Mouse (Mus musculus) kidney, postnatal 0 days (tissue): ENCODE data around the gene Adarb2. TPM values are rescaled to one million over a fixed set of nuclear protein-coding genes. Genes with fewer than 3 reads are reported as not detected.

Experiments used
- ATAC-seq: fragments of 200-750 bp; cut with Nextera tagmentation; replicated peaks from 2 replicates; pipeline ENCODE4 v1.8.0; 2017; ENCODE audit warnings: low read depth, moderate number of reproducible peaks, moderate TSS enrichment, moderate library complexity; ENCODE audit not compliant: low FRiP score
- DNase-seq: peaks from one replicate; pipeline ENCODE4 v3.0.0-alpha.2; 2016; ENCODE audit warnings: low spot score
- H3K27ac ChIP-seq: fragments of 300-500 bp; sonication (generic); 2 replicates; pipeline ENCODE4 v1.5.1; 2014; ENCODE audit warnings: mild to moderate bottlenecking
- H3K27me3 ChIP-seq: fragments of 300-500 bp; sonication (generic); 2 replicates; pipeline ENCODE4 v1.6.1; 2014; ENCODE audit warnings: low read length, mixed read lengths; ENCODE audit not compliant: insufficient read depth
- H3K36me3 ChIP-seq: fragments of 300-500 bp; sonication (generic); 2 replicates; pipeline ENCODE4 v1.6.1; 2014; ENCODE audit warnings: low read length, mixed read lengths; ENCODE audit not compliant: insufficient read depth
- H3K4me1 ChIP-seq: fragments of 300-500 bp; sonication (generic); replicated peaks from 2 replicates; pipeline ENCODE4 v1.6.1; 2014; ENCODE audit warnings: antibody characterized with exemption, low read length, mixed read lengths; ENCODE audit not compliant: insufficient read depth
- H3K4me2 ChIP-seq: fragments of 300-500 bp; sonication (generic); 2 replicates; pipeline ENCODE4 v1.6.1; 2014; ENCODE audit warnings: mild to moderate bottlenecking, low read length, moderate library complexity, mixed read lengths
- H3K4me3 ChIP-seq: fragments of 300-500 bp; sonication (generic); replicated peaks from 2 replicates; pipeline ENCODE4 v1.5.1; 2014; ENCODE audit warnings: low read depth, low read length
- H3K9ac ChIP-seq: fragments of 300-500 bp; sonication (generic); 2 replicates; pipeline ENCODE4 v1.6.1; 2014; ENCODE audit warnings: low read depth, low read length
- H3K9me3 ChIP-seq: fragments of 300-500 bp; sonication (generic); replicated peaks from 2 replicates; pipeline ENCODE4 v1.6.1; 2016; ENCODE audit warnings: low read length, inconsistent platforms, mixed read lengths
- CTCF ChIP-seq: IDR thresholded peaks from 2 replicates; pipeline ENCODE4 v1.5.1; 2016; ENCODE audit warnings: antibody characterized with exemption, low read depth, mild to moderate bottlenecking, moderate library complexity
- WGBS: fragments of 180-500 bp; shearing (Covaris S2); extraction: QIAGEN DNeasy Blood & Tissue Kit; methylation state at CpG from one replicate; pipeline ENCODE4 v1.1.7; 2014; 5-methylcytosine and 5-hydroxymethylcytosine counted together
- polyA plus RNA-seq: library from polyadenylated mRNA; unstranded; fragments of >200 nt; fragmentation: Nextera tagmentation; extraction: Ambion mirVana; gene quantifications from 2 replicates; pipeline ENCODE4 v1.2.1, GENCODE M21; 2015

The Adarb2 gene
- polyA plus RNA-seq, 1 experiment from 2014 or later = 0.08 TPM

DNA sequence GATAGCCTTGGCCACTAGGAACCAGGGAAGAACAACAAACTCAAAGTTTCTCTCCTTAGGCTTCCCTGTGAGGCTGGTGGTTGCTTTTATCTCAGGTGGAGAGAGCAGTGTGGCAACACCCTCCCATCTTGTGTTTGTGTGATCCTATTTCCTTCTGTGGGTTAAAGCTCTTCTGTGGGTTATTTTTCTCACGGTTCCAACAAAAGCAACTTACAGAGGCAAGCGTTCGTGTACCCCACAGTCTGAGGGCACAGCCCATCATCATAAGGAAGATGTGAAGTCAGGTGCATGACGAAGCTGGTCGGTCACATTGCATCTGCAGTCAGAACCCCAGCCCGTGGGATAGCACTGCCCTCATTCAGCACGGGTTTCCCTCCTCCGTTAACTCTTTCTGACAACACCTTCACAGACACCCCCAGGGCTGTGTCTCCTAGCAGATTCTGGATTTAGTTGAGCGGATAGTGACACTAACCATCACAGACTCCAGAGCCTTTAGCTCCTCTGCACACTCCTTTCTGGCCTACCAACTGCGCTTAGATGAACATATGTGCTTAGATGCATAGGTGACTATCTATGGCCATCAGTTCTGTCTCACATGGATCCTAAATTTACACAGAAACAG lies 581.1 kb downstream of the Adarb2 start:
- no peak for DNase-seq
- no peak for ATAC-seq
- H3K27ac ChIP-seq = no peak overlapping the region
- no peak overlapping the region for H3K4me3 ChIP-seq
- no peak overlapping the region for H3K9ac ChIP-seq
- H3K27me3 ChIP-seq = no peaks in the 10 kb centered on the region
- no peaks in the 10 kb centered on the region for H3K4me1 ChIP-seq
- no peak for TF ChIP-seq CTCF
- WGBS = 77% methylated on average over 10 of the region's 10 CpGs
- no peaks in the 10 kb centered on the region for H3K36me3 ChIP-seq
- no peaks in the 10 kb centered on the region for H3K9me3 ChIP-seq
- no peak overlapping the region for H3K4me2 ChIP-seq

DNA sequence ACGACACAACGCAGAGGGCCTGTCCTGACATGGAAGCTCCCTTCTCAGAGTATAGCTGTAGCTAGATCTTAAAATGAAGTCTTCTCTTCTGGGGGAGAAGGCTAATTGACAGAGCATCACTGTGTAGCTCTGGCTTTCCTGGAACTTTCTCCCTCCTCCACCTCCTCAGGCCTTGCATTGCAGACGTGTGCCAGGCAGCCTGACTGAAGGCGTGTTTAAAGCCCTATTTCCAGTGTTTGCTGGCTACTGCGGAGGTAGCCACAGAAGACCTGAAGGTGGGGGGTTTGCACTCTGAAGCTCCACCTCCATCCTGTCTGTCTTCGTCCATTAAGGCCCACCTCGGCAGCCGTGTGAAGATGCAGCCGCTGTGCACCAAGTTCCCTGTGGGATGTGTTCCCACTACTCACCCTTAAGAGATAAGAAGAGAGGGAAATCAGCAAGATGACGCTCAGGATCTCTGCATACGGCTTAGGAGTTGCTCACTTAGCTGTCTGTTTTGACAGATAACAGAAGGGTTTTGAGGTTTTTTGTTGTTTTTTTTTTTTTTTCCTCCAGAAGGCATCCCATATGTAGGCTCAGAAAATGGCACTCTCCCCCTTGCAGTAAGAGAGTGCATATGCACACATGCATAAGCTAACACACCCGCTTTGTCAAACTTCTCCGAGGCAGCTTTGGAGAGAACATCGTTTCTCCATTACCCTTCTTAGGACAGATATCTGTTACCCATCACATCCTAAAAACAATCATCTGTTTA lies 581.8 kb downstream of the Adarb2 start:
- ATAC-seq (no peak), DNase-seq (no peak)
- no peak overlapping the region for H3K4me3 ChIP-seq
- H3K27me3 ChIP-seq = no peaks in the 10 kb centered on the region
- TF ChIP-seq CTCF = no peak
- H3K36me3 ChIP-seq = no peaks in the 10 kb centered on the region
- no peaks in the 10 kb centered on the region for H3K4me1 ChIP-seq
- H3K9ac ChIP-seq = no peak overlapping the region
- WGBS = 82% methylated on average over 14 of the region's 14 CpGs
- no peaks in the 10 kb centered on the region for H3K9me3 ChIP-seq
- no peak overlapping the region for H3K4me2 ChIP-seq
- no peak overlapping the region for H3K27ac ChIP-seq

DNA sequence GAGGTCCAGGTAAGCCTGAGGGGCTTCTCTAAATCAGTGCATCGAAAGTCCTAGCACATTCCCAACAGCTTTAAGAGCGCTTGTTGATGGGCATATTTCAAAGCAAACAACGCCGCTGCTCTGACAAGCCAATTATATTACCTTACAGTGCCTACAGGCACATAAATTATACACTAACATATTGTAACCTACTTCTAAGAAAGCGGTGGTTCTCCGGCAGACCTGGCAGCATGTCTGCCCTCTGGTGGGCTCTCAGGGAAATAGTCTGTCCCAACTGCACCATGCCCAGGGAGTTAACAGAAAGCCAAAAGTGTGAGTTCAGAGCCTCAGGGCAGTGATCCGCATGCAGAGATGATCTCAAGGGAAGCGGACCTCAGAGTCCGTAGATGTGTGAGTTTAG lies 582.5 kb downstream of the Adarb2 start:
- Histone ChIP-seq H3K4me2 (no peak overlapping the region), H3K9me3 (no peaks in the 10 kb centered on the region), H3K27me3 (no peaks in the 10 kb centered on the region), H3K4me3 (no peak overlapping the region), H3K36me3 (no peaks in the 10 kb centered on the region), H3K4me1 (no peaks in the 10 kb centered on the region), H3K9ac (no peak overlapping the region), H3K27ac (no peak overlapping the region)
- WGBS = 27% methylated on average over 9 of the region's 9 CpGs
- ATAC-seq (peak; percentile 67), DNase-seq (peak; percentile 83)
- TF ChIP-seq CTCF = peak; percentile 86

DNA sequence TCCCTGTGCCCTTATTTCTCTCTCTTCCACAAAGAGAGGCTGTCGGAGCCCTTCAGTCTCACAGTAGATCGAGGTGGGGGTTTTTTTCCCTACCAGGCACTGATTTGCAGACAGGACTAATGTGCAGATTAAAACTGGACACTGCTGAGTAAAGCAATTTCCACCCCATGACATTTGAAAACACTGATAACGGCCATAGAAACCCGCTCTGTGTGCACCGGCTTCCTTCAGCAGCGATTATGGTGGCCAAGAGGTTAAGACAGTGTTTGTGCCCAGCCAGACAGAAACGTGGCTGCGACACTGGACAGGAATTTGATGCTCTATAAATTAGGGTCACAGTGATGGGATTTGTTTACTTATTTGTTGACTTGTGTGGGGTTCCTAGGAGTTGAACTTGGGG lies 590.6 kb downstream of the Adarb2 start:
- H3K9ac ChIP-seq = no peak overlapping the region
- TF ChIP-seq CTCF = no peak
- H3K9me3 ChIP-seq = no peaks in the 10 kb centered on the region
- H3K27ac ChIP-seq = no peak overlapping the region
- no peaks in the 10 kb centered on the region for H3K36me3 ChIP-seq
- DNase-seq (no peak), ATAC-seq (no peak)
- no peak overlapping the region for H3K4me3 ChIP-seq
- H3K4me1 ChIP-seq = no peaks in the 10 kb centered on the region
- no peak overlapping the region for H3K4me2 ChIP-seq
- 62% methylated on average over 8 of the region's 8 CpGs for WGBS
- no peaks in the 10 kb centered on the region for H3K27me3 ChIP-seq

DNA sequence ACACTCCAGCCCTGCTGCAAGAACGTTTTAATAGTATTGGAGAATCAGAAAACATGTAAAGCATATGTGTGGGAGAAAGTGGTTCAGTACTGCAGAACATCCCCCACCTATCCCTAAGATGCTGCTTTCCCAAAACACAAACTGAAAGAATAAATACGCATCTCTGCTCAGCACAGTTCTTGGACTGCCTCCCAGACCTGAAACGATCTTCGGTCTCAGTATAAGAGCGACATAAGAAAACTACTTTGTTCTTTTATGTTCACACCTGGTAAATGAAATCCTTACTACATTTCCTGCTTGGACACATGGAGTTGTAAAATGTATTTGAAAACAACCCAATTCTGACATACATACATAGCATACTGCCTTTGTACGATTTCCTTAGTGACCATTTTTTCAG lies 597.9 kb downstream of the Adarb2 start:
- WGBS = 70% methylated on average over 6 of the region's 6 CpGs

DNA sequence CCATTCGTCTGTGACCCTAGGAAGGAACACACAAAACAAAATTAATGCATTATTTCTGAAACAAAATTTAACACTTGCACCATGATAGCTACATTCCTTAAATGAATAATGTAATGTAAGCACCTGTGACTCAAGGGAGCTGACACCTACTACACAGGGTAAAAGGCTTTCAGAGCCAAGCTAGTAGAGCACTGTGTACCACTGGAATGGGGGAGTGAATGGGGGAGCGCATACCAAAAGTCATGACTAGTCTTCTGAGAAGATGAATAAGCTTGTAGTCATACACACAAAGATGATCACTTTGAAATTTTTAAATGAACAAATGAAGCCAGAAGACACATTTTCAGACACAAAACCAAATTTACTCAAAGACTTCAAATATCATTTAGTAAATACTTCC lies 603.3 kb downstream of the Adarb2 start:
- ATAC-seq = no peak
- H3K36me3 ChIP-seq = peaks cover 6% of the 10 kb centered on the region; the same call in 1 of the 2 replicates
- DNase-seq = no peak
- H3K9me3 ChIP-seq = no peaks in the 10 kb centered on the region
- H3K27me3 ChIP-seq = no peaks in the 10 kb centered on the region
- H3K9ac ChIP-seq = no peak overlapping the region
- no peak overlapping the region for H3K27ac ChIP-seq
- no peak overlapping the region for H3K4me2 ChIP-seq
- WGBS = 97% methylated on average over 2 of the region's 2 CpGs
- H3K4me3 ChIP-seq = no peak overlapping the region
- TF ChIP-seq CTCF = no peak
- no peaks in the 10 kb centered on the region for H3K4me1 ChIP-seq

More for the DNA sequence above, 597.9 kb downstream of the Adarb2 start:
- Histone ChIP-seq H3K36me3 (peaks cover 6% of the 10 kb centered on the region; the same call in 1 of the 2 replicates), H3K9ac (no peak overlapping the region), H3K4me1 (no peaks in the 10 kb centered on the region), H3K4me2 (no peak overlapping the region), H3K4me3 (no peak overlapping the region), H3K9me3 (no peaks in the 10 kb centered on the region), H3K27ac (no peak overlapping the region), H3K27me3 (no peaks in the 10 kb centered on the region)
- DNase-seq (no peak), ATAC-seq (no peak)
- TF ChIP-seq CTCF = no peak
